Mouse (Mus musculus) olfactory bulb, adult 2 months (tissue): ENCODE results near the gene Fsip1.

ENCODE experiments used
- CTCF ChIP-seq: fragments of 200-500 bp; IDR thresholded peaks from 2 replicates; pipeline ENCODE4 v1.5.1; 2012; ENCODE audit warnings: low read depth, mild to moderate bottlenecking, low read length, moderate library complexity; ENCODE audit not compliant: insufficient read depth
- POLR2A ChIP-seq: fragments of 200-500 bp; IDR thresholded peaks from 2 replicates; pipeline ENCODE4 v1.6.1; 2012; ENCODE audit warnings: mild to moderate bottlenecking, low read depth, low read length, moderate library complexity; ENCODE audit not compliant: insufficient read depth

DNA sequence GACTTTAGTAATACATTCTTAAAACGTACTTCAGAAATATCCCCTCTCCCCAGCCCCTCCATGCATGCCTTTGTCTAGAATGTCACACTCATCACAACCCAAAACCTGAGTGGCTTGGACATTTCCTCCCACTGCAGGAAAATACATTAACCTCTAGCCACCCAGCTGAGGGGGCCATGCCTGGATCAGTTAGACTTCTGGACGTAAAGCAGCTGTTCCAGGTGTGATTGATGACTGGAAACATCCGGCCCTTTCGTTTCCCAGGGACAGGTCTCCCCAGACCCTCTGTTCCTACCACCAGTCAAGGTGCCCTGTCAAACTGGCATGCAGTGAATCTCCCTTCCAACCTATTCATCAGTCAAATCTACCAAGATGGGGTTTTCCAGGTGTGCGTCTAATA, 94.3 kb downstream of the Fsip1 start:
- no peak for TF ChIP-seq CTCF
- TF ChIP-seq POLR2A: no peak
